Mouse (Mus musculus): ENCODE results near the gene Ncf1. TPM values are rescaled to one million over a fixed set of nuclear protein-coding genes. Genes with fewer than 3 reads are reported as not detected.
A peak's percentile ranks its signal among the peaks of the same experiment; 100 is the strongest.

The Ncf1 gene
- total and polyA plus RNA-seq, 2 experiments from 2014 or later = 2.1 to 9.1 TPM

DNA sequence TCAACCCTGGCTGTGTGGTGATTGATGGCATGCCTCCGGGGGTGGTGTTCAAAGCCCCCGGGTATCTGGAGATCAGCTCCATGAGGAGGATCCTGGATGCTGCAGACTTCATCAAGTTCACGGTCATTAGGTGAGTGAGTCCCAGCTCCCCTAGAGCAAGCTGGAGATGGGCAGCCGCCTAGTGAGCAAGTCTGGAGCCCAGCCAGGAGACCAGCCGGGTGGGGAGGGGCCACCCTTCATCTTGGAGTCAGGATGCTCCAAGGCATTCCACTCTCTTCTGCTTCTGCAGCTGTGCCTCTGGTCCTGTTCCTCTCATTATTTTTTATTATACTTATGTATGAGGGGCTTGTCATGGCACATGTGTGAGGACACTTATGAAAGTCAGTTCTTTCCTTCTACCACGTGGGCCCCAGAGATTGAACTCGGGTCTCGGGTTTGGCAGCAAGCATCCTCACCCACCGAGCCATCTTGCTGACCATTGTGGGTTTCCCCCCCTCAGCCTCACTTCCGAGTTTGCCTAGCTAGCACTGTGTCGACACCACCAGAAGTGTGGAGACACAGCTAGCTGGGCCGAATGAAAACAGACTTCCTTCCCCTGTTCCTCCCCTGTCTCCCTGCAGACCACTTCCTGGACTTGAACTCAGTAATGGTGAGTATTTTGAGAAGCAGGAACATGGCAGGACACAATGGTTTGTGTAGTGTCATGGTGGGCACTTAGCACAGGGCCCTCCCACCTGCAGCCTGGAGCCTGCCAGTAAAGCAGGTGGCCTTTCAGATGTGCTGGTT lies 15.2 kb downstream of the Ncf1 start:
- no peak overlapping the region for H3K27ac ChIP-seq (ENCODE audit: low read depth, low read length)
- ATAC-seq (no peak), DNase-seq (no peak)
- no peaks in the 10 kb centered on the region for H3K4me1 ChIP-seq (ENCODE audit: insufficient read depth)
- no peak overlapping the region for H3K9ac ChIP-seq
- WGBS = 68% methylated on average over 12 of the region's 12 CpGs
- H3K27me3 ChIP-seq (ENCODE audit: insufficient read depth, low read length) = no peaks in the 10 kb centered on the region
- no peaks in the 10 kb centered on the region for H3K9me3 ChIP-seq (ENCODE audit: low read length)
- H3K36me3 ChIP-seq (ENCODE audit: insufficient read depth) = peaks cover 20% of the 10 kb centered on the region
- H3K4me2 ChIP-seq (ENCODE audit: low read depth) = no peak overlapping the region
- H3K4me3 ChIP-seq (ENCODE audit: low read depth, low read length) = no peak overlapping the region
- no peak for TF ChIP-seq CTCF (IDR thresholded peaks at IDR 0.05; ENCODE audit: low read depth)

DNA sequence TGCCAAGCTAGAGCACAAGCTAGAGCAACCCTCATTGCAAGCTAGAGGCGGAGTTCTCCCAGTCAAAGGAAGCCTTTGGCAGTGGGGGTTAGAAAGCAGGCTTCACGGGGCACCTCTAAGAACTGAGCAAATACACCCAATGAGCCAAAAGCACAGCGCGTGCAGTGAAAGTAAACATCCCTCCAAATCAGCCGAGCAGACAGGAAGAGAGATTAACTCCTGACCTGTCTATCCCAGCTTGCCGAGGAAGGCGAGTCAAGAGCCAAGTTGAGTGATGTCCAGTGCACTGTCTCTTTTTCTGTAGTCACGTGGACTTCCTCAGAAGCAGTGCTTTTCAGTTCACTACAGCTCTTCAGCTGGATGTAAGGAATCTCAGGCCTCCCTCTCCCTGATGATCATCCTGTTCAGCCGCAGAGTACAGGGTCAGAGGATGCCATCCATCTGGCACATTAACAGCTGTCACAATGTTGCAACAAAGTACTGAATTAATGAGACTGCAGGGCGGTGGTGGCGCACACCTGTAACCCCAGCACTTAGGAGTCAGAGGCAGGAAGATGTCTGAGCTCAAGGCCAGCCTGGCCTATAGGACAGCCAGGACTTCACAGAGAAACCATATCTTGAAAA lies 19.4 kb downstream of the Ncf1 start:
- DNase-seq (no peak), ATAC-seq (no peak)
- Histone ChIP-seq H3K27ac (ENCODE audit: low read depth, low read length) (no peak overlapping the region), H3K4me3 (ENCODE audit: low read depth, low read length) (no peak overlapping the region), H3K4me2 (ENCODE audit: low read depth) (no peak overlapping the region), H3K4me1 (ENCODE audit: insufficient read depth) (no peaks in the 10 kb centered on the region), H3K9me3 (ENCODE audit: low read length) (no peaks in the 10 kb centered on the region), H3K9ac (no peak overlapping the region), H3K27me3 (ENCODE audit: insufficient read depth, low read length) (no peaks in the 10 kb centered on the region), H3K36me3 (ENCODE audit: insufficient read depth) (peaks cover 11% of the 10 kb centered on the region)
- WGBS = 82% methylated on average over 11 of the region's 11 CpGs
- TF ChIP-seq CTCF (IDR thresholded peaks at IDR 0.05; ENCODE audit: low read depth) = no peak

DNA sequence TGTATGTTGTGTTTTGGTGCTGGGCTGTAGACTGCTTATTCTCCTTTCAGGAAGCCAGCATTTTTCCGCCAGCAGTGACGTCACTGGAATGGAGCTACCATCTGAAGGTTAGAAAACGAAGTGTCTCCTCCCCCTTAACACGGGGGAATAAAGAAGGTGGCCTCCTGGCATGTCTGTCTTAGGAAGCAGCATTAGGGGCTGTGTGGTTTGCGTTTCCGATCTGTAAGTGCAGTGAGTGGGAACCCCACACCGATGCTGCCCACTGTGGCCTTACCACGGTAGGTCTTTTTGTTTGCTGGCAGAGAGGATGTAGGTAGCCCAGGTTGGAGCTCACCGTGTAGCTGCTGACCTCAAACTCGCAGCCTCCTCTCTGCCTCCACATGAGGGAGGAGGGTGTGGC lies 22.7 kb downstream of the Ncf1 start:
- 84% methylated on average over 10 of the region's 10 CpGs for WGBS

DNA sequence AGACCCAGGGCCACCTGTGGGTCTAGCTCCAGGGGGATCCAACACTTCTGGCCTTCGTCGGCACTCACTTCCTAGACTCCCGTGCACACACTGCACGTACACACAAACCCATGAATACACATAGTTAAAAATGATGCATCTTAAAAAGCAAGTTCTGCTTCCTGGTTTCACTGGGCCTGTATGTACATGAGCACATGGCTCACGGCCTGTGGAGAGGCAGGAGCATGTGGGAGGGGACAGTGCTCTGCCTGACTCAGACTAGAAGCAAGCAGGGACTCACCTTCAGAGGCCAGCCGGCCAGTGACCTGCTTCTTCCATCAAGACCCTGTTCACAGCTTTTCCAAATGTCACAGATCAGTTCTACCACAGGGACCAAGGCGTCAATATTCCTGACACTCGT lies 35.8 kb downstream of the Ncf1 start:
- TF ChIP-seq CTCF (IDR thresholded peaks at IDR 0.05; ENCODE audit: low read depth) = no peak
- H3K9me3 ChIP-seq (ENCODE audit: low read length) = no peaks in the 10 kb centered on the region
- 90% methylated on average over 8 of the region's 8 CpGs for WGBS
- H3K27ac ChIP-seq (ENCODE audit: low read depth, low read length) = no peak overlapping the region
- H3K4me3 ChIP-seq (ENCODE audit: low read depth, low read length) = no peak overlapping the region
- DNase-seq (no peak), ATAC-seq (no peak)
- no peak overlapping the region for H3K9ac ChIP-seq
- no peak overlapping the region for H3K4me2 ChIP-seq (ENCODE audit: low read depth)
- H3K4me1 ChIP-seq (ENCODE audit: insufficient read depth) = no peaks in the 10 kb centered on the region
- no peaks in the 10 kb centered on the region for H3K27me3 ChIP-seq (ENCODE audit: insufficient read depth, low read length)
- H3K36me3 ChIP-seq (ENCODE audit: insufficient read depth) = peaks cover 18% of the 10 kb centered on the region

More for the DNA sequence above, 22.7 kb downstream of the Ncf1 start:
- no peaks in the 10 kb centered on the region for H3K27me3 ChIP-seq (ENCODE audit: insufficient read depth, low read length)
- H3K4me1 ChIP-seq (ENCODE audit: insufficient read depth) = no peaks in the 10 kb centered on the region
- H3K4me2 ChIP-seq (ENCODE audit: low read depth) = no peak overlapping the region
- no peak overlapping the region for H3K27ac ChIP-seq (ENCODE audit: low read depth, low read length)
- no peaks in the 10 kb centered on the region for H3K9me3 ChIP-seq (ENCODE audit: low read length)
- H3K36me3 ChIP-seq (ENCODE audit: insufficient read depth) = peaks cover 33% of the 10 kb centered on the region
- no peak for TF ChIP-seq CTCF (IDR thresholded peaks at IDR 0.05; ENCODE audit: low read depth)
- no peak for DNase-seq
- ATAC-seq = no peak
- H3K9ac ChIP-seq = no peak overlapping the region
- H3K4me3 ChIP-seq (ENCODE audit: low read depth, low read length) = no peak overlapping the region

DNA sequence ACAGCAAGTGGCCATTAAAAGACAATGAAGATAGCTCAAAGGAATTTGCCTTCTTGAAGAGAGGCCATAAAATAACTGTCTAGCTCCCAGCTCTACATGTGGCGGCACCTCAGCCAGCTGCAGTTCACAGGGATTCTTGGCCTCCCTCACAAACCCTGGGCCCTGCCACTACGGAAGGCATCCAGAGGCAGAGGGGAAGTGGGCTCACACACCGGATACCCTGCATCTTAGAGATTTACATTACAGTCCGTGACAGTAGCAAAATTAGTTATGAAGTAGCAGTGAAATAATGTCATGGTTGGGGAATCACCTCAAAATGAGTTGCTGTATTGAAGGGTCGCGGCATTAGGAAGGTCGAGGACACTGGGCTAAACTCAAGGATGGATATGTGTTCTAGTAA lies 40.9 kb downstream of the Ncf1 start:
- no peaks in the 10 kb centered on the region for H3K27me3 ChIP-seq (ENCODE audit: insufficient read depth, low read length)
- peaks cover 3% of the 10 kb centered on the region for H3K36me3 ChIP-seq (ENCODE audit: insufficient read depth)
- no peak overlapping the region for H3K27ac ChIP-seq (ENCODE audit: low read depth, low read length)
- ATAC-seq (no peak), DNase-seq (no peak)
- no peak overlapping the region for H3K9ac ChIP-seq
- 91% methylated on average over 7 of the region's 7 CpGs for WGBS
- peaks cover 1% of the 10 kb centered on the region; the same call in 1 of the 2 replicates for H3K4me1 ChIP-seq (ENCODE audit: insufficient read depth)
- H3K4me2 ChIP-seq (ENCODE audit: low read depth) = no peak overlapping the region
- H3K4me3 ChIP-seq (ENCODE audit: low read depth, low read length) = no peak overlapping the region
- H3K9me3 ChIP-seq (ENCODE audit: low read length) = no peaks in the 10 kb centered on the region
- no peak for TF ChIP-seq CTCF (IDR thresholded peaks at IDR 0.05; ENCODE audit: low read depth)

DNA sequence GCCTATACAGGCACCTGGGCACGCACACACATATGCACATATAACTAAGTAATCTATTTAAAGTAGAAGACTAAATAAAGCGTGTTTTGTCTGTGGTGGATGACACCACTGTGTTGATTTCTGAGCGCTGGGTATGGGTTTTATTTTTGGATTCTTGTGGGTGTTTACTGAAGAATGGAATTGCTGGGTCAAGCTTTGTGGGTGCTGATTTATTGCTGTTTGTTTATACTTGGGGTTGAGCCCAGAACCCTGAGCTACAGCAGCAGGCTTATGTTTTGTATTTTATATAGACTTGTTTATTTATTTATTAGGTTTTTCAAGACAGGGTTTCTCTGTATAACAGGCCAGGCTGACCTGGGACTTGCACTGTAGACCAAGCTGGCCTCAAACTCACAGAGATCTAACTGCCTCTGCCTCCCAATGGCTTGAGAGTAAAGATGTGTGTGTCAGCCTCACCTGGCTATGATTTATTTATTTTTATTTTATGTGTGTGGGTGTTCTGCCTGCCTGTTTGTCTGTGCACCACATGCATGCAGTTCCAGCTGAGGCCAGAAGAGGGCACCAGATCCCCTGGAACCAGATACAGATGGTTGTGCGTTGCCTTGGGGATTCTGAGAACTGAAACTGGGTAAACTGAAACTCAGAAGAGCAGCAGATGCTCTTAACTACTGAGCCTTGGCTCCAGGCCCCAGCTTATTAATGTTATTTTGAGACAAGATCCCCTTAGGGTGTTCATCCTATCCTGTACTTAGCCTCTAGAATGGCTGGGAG lies 42.3 kb downstream of the Ncf1 start:
- Histone ChIP-seq H3K9ac (no peak overlapping the region; the same call in 1 of the 2 replicates), H3K4me3 (ENCODE audit: low read depth, low read length) (no peak overlapping the region), H3K4me2 (ENCODE audit: low read depth) (no peak overlapping the region), H3K4me1 (ENCODE audit: insufficient read depth) (peaks cover 11% of the 10 kb centered on the region; the same call in 1 of the 2 replicates), H3K27ac (ENCODE audit: low read depth, low read length) (no peak overlapping the region), H3K27me3 (ENCODE audit: insufficient read depth, low read length) (no peaks in the 10 kb centered on the region), H3K9me3 (ENCODE audit: low read length) (no peaks in the 10 kb centered on the region), H3K36me3 (ENCODE audit: insufficient read depth) (no peaks in the 10 kb centered on the region)
- ATAC-seq (no peak), DNase-seq (peak; percentile 55)
- TF ChIP-seq CTCF (IDR thresholded peaks at IDR 0.05; ENCODE audit: low read depth) = peak; percentile 84
- WGBS = 70% methylated on average over 4 of the region's 4 CpGs

All from forebrain, postnatal 0 days (tissue).